Mouse (Mus musculus) hindlimb bud, embryonic 11.5 days (tissue): Measurements from ENCODE around the gene Sh2d3c.

Experiments used
- DNase-seq: peaks from one replicate; pipeline ENCODE4 v3.0.0-alpha.2; 2012; ENCODE audit warnings: low read depth, low spot score; ENCODE audit errors: extremely low spot score

Sh2d3c gene

GRCm38 (mm10) chr2:32784048-32784681 is 63.3 kb downstream of the Sh2d3c start, which contains the start of gene Cfap157:
Cfap157 (minus strand) TSS chr2:32784428.
- no peak for DNase-seq

- no peak for DNase-seq
Measured at GRCm38 (mm10) chr2:32787176-32787575, 66.3 kb downstream of the Sh2d3c start.

GRCm38 (mm10) chr2:32788581-32788980 is 67.7 kb downstream of the Sh2d3c start:
- no peak for DNase-seq

DNA sequence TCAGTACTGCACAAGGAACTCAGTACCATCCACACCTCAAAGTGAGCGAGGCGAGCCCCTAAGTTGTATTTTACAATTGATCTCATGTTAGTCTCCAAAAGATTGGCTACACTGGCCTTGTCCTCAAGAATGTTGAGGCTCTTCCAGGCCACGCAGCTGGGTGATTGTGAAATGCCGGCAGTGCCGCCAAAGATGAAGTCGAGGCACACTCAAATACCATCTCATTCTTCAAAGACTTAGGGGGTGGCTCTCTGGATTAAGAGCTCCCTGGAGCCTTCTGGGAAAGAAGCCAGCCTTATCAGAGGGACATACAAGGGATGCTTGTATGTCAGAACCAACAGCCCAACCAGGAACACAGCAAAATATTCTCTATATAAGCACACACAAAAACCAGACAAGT is 70.4 kb downstream of the Sh2d3c start:
- DNase-seq = no peak

GRCm38 (mm10) chr2:32795748-32796418 is 75.0 kb downstream of the Sh2d3c start:
- DNase-seq = no peak

- no peak for DNase-seq
Measured at GRCm38 (mm10) chr2:32798251-32798962, 77.6 kb downstream of the Sh2d3c start.
